Mouse (Mus musculus): ENCODE results near the gene Degs2. TPM values are rescaled to one million over a fixed set of nuclear protein-coding genes. Genes with fewer than 3 reads are reported as not detected.

Gene Degs2
- total RNA-seq, 2 experiments from 2014 or later, result 4.1 to 5.0 TPM

GRCm38 (mm10) chr12:108699576-108699975 is 2.5 kb downstream of the Degs2 start:
- no peak for DNase-seq

DNA sequence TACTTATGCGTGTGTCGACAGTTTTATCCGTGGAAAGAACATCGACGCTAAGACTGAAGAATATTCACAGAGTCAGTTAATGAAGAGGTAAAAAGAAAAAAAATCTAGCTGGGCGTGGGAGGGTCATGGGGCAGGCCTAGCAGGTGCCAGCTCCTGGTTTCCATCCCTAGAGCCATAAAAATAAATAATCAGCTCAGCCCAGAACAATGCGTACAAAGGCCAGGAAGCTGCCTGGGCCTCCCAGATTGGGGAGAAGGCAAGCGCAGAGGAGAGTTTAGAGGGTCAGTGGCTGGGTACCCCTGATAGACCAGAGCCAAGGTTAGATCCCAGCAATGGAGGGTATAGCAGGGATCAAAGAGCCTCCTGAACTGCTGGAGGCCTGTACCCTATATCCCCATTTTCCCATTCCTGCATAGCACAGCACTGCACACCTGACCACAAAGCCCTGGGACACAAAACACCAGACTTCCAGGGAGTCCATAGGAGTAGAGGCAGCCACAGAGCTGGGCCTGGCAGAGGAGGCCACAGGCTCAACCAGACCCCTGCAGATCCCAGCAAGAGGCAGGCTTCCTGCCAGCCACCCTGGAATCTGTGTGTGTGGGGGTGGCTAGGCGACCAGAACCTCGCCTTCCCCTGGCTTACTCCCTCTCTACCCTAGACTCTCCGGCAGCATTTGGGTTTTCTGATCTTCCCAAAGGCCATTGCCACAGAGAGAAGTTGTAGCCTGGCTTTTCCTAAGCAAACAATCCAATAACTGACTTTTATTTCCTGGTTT is 3.2 kb downstream of the Degs2 start:
- DNase-seq, result no peak

- no peak for DNase-seq
Measured at GRCm38 (mm10) chr12:108694223-108694622, 7.9 kb downstream of the Degs2 start.

- DNase-seq, result no peak
Measured at GRCm38 (mm10) chr12:108693592-108693991, 8.5 kb downstream of the Degs2 start.

- DNase-seq, result no peak
Measured at GRCm38 (mm10) chr12:108690529-108690928, 11.6 kb downstream of the Degs2 start.

GRCm38 (mm10) chr12:108689167-108689566 is 12.9 kb downstream of the Degs2 start:
- DNase-seq, result no peak

- no peak for DNase-seq
Measured at GRCm38 (mm10) chr12:108686926-108687325, 15.2 kb downstream of the Degs2 start.

DNA sequence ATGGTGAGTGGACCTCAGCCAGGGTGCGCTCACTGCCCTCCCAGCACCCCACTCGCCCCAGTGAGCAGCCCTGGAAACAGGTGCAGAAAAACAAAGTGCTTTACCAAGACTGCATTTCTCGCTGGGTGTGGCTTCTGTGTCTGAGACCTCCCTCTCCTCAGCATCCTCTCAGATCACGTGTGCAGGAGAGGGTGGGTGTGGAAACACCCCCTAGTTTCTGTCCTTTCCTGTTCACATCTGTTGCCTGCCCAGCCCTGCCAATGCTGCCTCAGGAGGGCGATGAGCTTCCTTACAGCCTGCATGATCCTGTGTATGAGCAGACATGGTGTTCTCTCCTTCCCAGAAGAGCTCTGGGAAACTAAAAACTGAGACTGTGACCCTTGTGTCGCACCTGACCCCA is 15.7 kb downstream of the Degs2 start:
- no peak for DNase-seq

DNA sequence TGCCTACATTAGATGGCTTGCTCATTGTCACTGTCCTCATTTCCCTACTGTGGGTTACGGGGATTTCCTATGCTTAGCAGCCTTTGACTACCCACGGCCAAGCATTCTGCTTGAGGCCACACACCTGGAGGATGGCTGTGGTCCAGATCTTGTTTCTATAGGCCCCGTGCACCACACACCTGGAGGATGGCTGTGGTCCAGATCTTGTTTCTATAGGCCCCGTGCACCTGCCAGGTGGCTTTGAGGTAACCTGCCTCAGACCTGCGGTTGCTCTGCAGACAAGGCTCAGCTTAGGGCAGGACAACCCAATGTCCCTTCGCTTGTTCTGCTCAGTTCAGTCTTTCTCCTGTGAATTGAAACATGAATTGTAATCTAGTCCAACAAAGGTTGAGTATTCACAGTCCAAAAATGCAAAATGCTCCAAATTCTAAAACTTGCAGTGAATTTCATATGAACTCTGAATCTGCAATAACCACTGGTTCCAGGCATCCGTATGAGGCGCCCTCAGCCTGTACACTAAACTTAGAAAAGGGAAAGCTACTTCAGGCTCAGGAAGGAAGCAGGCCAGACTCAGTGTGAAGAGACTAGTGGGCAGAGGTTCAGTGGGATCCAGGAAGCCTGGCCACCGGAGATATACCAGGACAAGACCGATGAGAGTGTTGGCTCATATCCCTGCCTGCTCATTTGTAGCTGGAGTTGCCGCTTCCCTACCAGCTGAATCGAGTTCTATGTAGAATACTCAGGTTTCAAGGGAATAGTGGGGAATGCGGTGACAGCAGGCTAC is 19.7 kb downstream of the Degs2 start:
- no peak for DNase-seq

DNA sequence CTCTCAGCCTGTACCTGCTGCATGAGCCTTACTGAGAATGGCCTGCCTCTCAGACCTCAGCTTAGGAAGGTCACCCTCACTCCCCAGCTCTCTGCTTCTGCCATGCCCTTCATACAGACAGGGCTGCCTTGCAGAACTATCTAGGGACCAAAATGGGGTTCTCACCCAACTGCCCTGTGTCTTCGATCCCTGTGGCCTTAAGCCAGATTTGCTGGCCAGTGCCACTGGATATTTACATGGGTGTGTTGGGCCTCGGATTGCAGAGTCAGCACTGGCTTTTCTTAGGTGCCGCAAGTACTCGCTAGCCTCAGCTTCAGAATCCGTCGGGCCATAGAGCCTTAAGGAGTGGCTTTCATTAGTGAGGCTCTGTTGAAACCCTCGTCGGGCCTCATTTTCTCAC is 21.3 kb downstream of the Degs2 start:
- no peak for DNase-seq

DNA sequence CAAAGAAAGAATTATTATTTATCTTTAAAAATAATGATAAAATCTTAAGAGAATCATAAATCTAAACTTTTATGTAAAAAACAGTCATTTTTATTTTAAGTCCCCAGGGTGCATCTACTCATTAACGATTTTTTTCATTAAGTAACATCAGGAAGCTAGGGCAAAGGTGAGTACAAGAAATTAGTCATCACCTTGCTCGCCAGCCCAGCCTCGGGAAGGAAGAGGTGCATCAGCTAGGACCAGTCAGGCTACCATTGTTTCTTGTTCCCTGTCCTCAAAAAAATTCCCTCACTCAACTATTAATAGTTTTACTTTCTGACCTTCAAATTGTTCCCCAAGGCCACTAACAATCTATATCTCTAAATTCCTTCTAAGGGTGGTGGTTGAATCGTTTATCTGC is 23.7 kb downstream of the Degs2 start:
- no peak for DNase-seq

GRCm38 (mm10) chr12:108677116-108677515 is 25.0 kb downstream of the Degs2 start:
- no peak for DNase-seq

- DNase-seq, result no peak
Measured at GRCm38 (mm10) chr12:108675614-108676401, 26.3 kb downstream of the Degs2 start.

GRCm38 (mm10) chr12:108674916-108675315 is 27.2 kb downstream of the Degs2 start:
- DNase-seq, result no peak

GRCm38 (mm10) chr12:108674502-108674901 is 27.6 kb downstream of the Degs2 start:
- DNase-seq, result peak in 1 of 2 experiments; percentile 32

DNA sequence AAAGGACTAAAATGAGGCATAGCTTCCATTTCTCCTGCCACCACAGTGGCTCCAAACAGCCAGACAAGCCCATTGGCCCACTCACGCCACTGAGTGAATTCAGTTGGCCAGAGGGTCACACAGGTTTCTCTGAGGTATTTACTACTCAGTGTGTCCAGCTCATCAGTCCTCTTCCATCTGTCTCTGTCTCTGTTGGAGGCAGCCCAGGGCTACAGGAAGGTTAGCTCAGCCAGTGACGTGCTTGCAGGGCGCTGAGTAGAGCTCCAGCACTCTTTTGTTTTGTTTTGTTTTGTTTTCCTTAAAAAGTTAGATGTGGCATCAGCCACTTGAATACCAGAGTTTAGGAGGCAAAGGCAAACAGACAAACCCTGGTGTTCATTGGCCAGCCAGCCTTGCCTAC is 28.6 kb downstream of the Degs2 start:
- no peak for DNase-seq

- DNase-seq, result no peak
Measured at GRCm38 (mm10) chr12:108672908-108673307, 29.2 kb downstream of the Degs2 start.

DNA sequence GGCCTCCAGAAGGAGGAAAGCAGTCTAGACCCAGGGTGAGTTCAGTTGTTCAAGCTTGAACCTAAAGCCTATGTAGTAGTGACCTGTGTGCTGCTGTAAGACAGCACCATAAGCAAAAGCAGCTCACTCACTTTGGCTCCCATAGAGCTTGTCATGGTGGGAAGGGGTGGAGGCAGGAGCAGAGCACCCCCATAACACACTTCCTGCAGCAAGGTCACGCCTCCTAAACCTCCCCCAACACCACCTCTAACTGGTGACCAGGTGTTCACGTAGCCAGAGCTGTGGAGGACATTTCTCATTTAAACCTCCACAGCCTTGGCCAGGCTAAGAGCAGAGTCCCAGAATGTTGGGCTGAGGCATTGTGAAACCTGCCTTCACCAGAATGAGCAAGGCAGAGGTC is 30.6 kb downstream of the Degs2 start:
- DNase-seq, result no peak

DNA sequence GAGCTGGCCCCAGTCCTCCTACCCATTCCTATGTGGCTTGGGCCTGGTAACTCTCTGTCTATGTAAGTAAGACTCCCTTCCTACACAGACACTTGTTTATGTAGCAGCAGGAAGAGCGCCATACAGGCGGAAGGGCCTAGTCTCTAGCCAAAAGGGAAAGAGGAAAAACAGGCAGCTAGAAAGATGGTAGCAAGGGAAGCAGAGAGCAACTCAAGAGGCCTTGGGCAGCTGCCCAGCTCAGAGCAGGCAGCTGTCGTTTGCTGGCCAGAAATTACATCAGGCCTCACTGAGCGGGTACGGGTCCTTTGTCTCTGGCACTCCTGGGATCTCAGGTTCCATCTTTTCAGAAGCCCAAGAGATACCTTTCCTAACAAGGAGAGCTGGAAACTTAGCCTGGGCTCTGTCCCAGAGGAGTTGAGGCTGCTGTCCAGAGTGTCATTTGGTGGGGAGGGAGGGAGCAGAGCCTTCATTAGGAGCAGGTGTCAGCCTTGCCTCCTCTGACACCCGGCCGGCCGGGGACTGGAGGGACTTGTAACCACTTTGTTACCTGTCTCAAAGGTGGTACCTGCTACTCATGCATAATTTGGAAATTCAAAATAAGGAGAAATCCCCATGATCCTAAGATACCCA is 33.4 kb downstream of the Degs2 start:
- DNase-seq, result no peak

DNA sequence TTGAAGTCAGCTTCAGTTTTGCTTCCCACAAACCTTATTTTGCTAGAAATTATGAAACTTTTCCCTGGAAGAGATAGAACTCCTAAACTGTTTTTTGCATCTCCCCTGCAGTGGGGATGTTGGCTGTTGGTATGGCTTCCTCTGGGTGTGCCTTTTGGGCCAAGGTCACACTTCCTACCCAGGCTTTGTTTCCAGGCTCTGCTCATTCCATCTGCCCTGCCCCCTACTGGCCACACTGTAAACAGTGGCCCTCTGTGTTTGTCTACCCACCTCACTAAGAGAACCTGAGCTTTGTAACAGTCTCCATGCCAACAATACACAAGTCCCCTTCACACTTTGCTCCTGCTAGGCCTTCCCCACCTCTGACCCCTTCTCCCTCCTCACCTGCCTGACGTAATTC is 44.8 kb downstream of the Degs2 start:
- no peak for DNase-seq

DNA sequence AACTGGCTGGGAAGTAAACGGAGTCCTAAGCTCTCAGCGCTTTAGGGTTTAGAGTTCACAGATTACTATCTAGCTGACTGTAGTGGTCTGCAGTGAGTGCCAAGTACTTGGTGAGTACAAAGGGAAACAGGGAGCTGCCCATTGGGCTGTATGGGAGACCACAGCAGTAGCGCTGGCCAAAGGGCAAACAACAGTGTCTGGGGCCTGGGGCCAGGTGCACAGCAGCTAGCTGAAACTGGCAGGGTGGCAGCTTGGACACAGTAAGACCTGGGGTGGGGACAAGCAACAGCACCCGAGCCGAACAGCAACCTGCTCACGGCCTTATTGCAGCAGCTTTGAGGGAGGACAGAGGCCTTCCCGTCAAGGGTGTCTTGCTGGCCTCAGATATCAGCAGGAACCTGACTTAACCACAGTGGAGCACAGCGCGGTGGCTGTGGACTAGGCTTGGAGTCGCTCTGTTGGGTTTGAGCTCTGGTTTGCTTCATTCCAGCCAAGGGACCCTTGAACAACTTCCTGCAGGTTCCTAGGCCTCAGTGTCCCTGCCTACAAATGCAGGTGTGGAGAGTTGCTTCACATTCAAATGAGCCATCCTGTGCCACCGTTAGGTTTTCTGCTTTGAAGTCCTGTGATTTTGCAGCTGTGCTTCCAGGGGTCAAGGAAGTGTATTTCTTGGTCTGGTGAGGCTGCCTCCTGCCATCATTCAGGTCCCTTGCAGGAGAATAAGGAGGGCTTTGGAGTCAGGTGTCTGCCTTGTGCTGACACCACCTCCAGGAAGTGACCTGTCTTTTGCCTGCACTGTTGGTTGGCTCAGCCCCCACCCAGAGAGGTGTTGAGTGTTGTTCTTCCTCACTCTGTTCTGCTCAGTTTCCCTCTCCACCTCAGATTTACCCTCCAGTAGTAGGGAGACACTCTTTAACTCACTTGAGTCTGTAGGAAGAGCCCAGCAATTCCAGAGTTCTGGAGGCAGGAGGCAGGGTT is 48.5 kb downstream of the Degs2 start:
- no peak for DNase-seq

Measured in layer of hippocampus, postnatal 36 days (tissue).